10 mouse cellular contexts compared by ENCODE assay signal in the genomic region with DNA sequence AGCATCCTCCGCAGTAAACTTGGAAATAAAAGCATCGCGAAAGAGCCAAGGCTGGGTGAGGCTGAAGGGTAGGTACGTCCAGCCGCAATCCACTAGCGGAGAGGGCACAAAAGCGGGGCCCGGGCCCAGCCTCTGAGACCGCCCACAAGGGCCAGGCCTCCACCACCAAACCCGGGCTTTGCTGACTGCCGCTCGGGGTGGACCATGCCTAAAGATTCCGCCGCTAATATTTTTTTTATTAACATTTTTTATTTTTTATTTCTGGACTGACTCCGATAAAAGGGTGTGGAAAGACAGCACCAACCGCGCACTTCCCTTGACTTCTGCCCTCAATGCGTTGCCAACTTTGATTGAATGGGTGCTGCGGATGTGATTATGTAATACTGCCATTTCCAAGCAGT. TPM values are rescaled to one million over a fixed set of nuclear protein-coding genes. Genes with fewer than 3 reads are reported as not detected.
DNase-seq lines count a peak whose midpoint lies in the region; ATAC-seq and TF ChIP-seq lines count a peak whose summit lies in the region.
"Had no signal": no experiment of that assay in that cellular context is flagged by ENCODE, and none has a peak within 500 bp of the region (broad histone marks: within the 10 kb centered on the region; RNA-seq: fewer than 3 reads in every experiment).

No protein-coding gene starts in this region.

- no peak for ATAC-seq in forebrain, embryonic 16.5 days

- 1% methylated on average over 19 of the region's 19 CpGs for WGBS in heart, embryonic 10.5 days
- 1% methylated on average over 19 of the region's 19 CpGs for WGBS in forebrain, embryonic 16.5 days
- under 1% methylated on average over 19 of the region's 19 CpGs for WGBS in midbrain, embryonic 10.5 days

- H3K27ac ChIP-seq in heart, embryonic 10.5 days: no peak overlapping the region
- peak overlapping the region; percentile 97 for H3K27ac ChIP-seq in cortical plate, adult 2 months (ENCODE audit: insufficient read depth, low read length)
- H3K27ac ChIP-seq in forebrain, embryonic 16.5 days (ENCODE audit: low read length): peak overlapping the region; percentile 99
- peak overlapping the region; percentile 99 for H3K27ac ChIP-seq in midbrain, embryonic 10.5 days (replicated peaks)
- H3K27ac ChIP-seq: heart, embryonic 13.5 days had no signal

- H3K4me3 ChIP-seq in heart, embryonic 10.5 days: 0 out of 2 replicates have a peak overlapping the region, but pooled peaks have one; percentile 12
- peak overlapping the region; percentile 93 for H3K4me3 ChIP-seq in cortical plate, adult 2 months (ENCODE audit: insufficient read depth, low read length)
- peak overlapping the region; percentile 86 for H3K4me3 ChIP-seq in forebrain, embryonic 16.5 days (replicated peaks; ENCODE audit: low read length)
- peak overlapping the region; percentile 99 for H3K4me3 ChIP-seq in midbrain, embryonic 10.5 days

- no peak for TF ChIP-seq POLR2A in cortical plate, adult 2 months (IDR thresholded peaks at IDR 0.05; ENCODE audit: extremely low read depth, insufficient read depth, low read length)

- DNase-seq in heart, embryonic 10.5 days (ENCODE audit: low spot score): no peak
- DNase-seq in heart, adult 8-10 months (ENCODE audit: low spot score): no peak
- DNase-seq in midbrain, embryonic 10.5 days (ENCODE audit: low spot score): peak; percentile 46
- no peak for DNase-seq in thymus, postnatal 14 days
- DNase-seq in gastrocnemius, postnatal 10 days: no peak
- DNase-seq in thymus, adult 18-20 months: no peak

- peaks cover 84% of the 10 kb centered on the region for H3K27me3 ChIP-seq in heart, embryonic 10.5 days (ENCODE audit: insufficient read depth, poor library complexity, severe bottlenecking)
- no peaks in the 10 kb centered on the region for H3K27me3 ChIP-seq in forebrain, embryonic 16.5 days (replicated peaks; ENCODE audit: control insufficient read depth, insufficient read depth, low read length)
- H3K27me3 ChIP-seq in midbrain, embryonic 10.5 days (ENCODE audit: low read depth, poor library complexity, severe bottlenecking): peaks cover 53% of the 10 kb centered on the region

- no peaks in the 10 kb centered on the region for H3K36me3 ChIP-seq in heart, embryonic 10.5 days
- H3K36me3 ChIP-seq in forebrain, embryonic 16.5 days (ENCODE audit: control insufficient read depth, insufficient read depth): no peaks in the 10 kb centered on the region
- H3K36me3 ChIP-seq in midbrain, embryonic 10.5 days: peaks cover 54% of the 10 kb centered on the region
- H3K36me3 ChIP-seq: heart, embryonic 13.5 days had no signal

- no peak for TF ChIP-seq CTCF in cortical plate, adult 2 months (IDR thresholded peaks at IDR 0.05; ENCODE audit: extremely low read depth, insufficient read depth, low read length)

- peak overlapping the region; percentile 55 for H3K4me2 ChIP-seq in forebrain, embryonic 16.5 days (ENCODE audit: low read length)

- H3K4me1 ChIP-seq in heart, embryonic 10.5 days: peaks cover 30% of the 10 kb centered on the region
- H3K4me1 ChIP-seq in cortical plate, adult 2 months (ENCODE audit: control insufficient read depth, insufficient read depth, low read length): no peaks in the 10 kb centered on the region; the same call in 1 of the 2 replicates
- peaks cover 17% of the 10 kb centered on the region for H3K4me1 ChIP-seq in forebrain, embryonic 16.5 days (replicated peaks; ENCODE audit: control insufficient read depth, insufficient read depth, low read length)
- peaks cover 27% of the 10 kb centered on the region for H3K4me1 ChIP-seq in midbrain, embryonic 10.5 days

- H3K9me3 ChIP-seq in heart, embryonic 10.5 days: no peaks in the 10 kb centered on the region
- no peaks in the 10 kb centered on the region for H3K9me3 ChIP-seq in forebrain, embryonic 16.5 days (ENCODE audit: control insufficient read depth, low read length)
- H3K9me3 ChIP-seq in midbrain, embryonic 10.5 days (replicated peaks): no peaks in the 10 kb centered on the region
- H3K9me3 ChIP-seq: heart, embryonic 13.5 days had no signal

- H3K9ac ChIP-seq in forebrain, embryonic 16.5 days (replicated peaks; ENCODE audit: low read depth, low read length): peak overlapping the region; percentile 98
- H3K9ac ChIP-seq: heart, embryonic 13.5 days had no signal

RNA-seq across cellular contexts. Expression of gene Pou3f3, which starts 3.9 kb away (rescaled TPM):
- polyA plus RNA-seq in heart, embryonic 10.5 days (2016; fragmentation: Nextera tagmentation; extraction: Ambion mirVana): 0.03 and 0.43 TPM in 2 replicates
- under 1 TPM in 1 of 4 experiments, not detected in 3; 0.09 TPM for total RNA-seq in heart, adult 8-10 months (2022)
- 37.5 and 39.1 TPM in 2 replicates for polyA plus RNA-seq in cortical plate, adult 2 months (2012; rRNA removed)
- polyA plus RNA-seq in forebrain, embryonic 16.5 days (2015; fragmentation: Nextera tagmentation; extraction: Ambion mirVana): 41.0 and 56.6 TPM in 2 replicates
- polyA plus RNA-seq in midbrain, embryonic 10.5 days (2016; fragmentation: Nextera tagmentation; extraction: Ambion mirVana): 18.2 and 22.2 TPM in 2 replicates
- total RNA-seq in gastrocnemius, postnatal 10 days (2021): under 1 TPM; 0.12 to 0.16 TPM
- polyA plus RNA-seq: stomach, embryonic 16.5 days had no signal

Comparison
In these comparisons a context has a peak if more than half of its experiments do, and no peak if none do; other contexts are left out.
1. H3K4me3 ChIP-seq: peak in every context shown above with its lines; median percentile 99 in midbrain, embryonic 10.5 days; 93 in cortical plate, adult 2 months; 86 in forebrain, embryonic 16.5 days; 12 in heart, embryonic 10.5 days.
2. RNA of gene Pou3f3, which starts 3.9 kb away (polyA plus RNA-seq): 41.0 to 56.6 TPM in forebrain, embryonic 16.5 days, 37.5 to 39.1 TPM in cortical plate, adult 2 months and 18.2 to 22.2 TPM in midbrain, embryonic 10.5 days; 0.03 to 0.43 TPM in heart, embryonic 10.5 days; every median in the first group is over 10 times any median in the second.